Mouse (Mus musculus) splenic B cell, adult 2 months (primary cell): ENCODE measurements at regions not wholly inside any gene's neighbourhood (a gene's known extent, or its start where the extent isn't known, plus 50 kb on each side); places are given as distances from the start of the nearest gene placed in this dataset.
A peak's percentile ranks its signal among the peaks of the same experiment; 100 is the strongest.

ENCODE experiments used
- DNase-seq: peaks from one replicate; pipeline ENCODE4 v3.0.0-alpha.2; 2011; ENCODE audit warnings: low read depth, low spot score
- H3K27me3 ChIP-seq: 2 replicates; pipeline ENCODE4 v1.6.1; 2012; ENCODE audit warnings: mild to moderate bottlenecking, low read length, moderate library complexity, mixed read lengths; ENCODE audit not compliant: control insufficient read depth, poor library complexity, insufficient read depth, severe bottlenecking
- H3K36me3 ChIP-seq: 2 replicates; pipeline ENCODE4 v1.6.1; 2012; ENCODE audit warnings: mild to moderate bottlenecking, low read length, moderate library complexity, mixed read lengths; ENCODE audit not compliant: control insufficient read depth, poor library complexity, insufficient read depth, severe bottlenecking

- Histone ChIP-seq H3K27me3 (no peaks in the 10 kb centered on the region), H3K36me3 (no peaks in the 10 kb centered on the region)
- DNase-seq: no peak
Observed at GRCm38 (mm10) chr10:112863808-112864207, 65.0 kb downstream of the Atxn7l3b start.

DNA sequence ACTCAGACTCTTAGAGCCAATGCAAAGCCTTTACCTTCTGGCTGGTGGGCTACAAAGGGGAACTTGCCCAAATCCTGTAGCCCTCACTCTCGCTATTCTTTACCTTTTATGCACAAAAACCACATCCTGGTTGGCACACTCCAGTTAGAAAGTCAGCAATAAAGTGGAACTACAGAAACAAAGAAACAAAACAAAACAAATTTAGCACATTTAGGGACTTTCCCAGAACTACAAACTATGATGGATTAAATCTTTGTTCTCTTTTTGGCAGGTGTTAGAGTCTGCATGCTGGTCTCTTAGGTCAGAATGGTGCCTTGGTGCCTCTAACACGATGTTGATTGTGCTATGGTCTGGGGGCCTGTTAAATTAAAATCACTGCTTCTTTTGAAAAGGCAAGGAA is 65.4 kb downstream of the Atxn7l3b start:
- DNase-seq: peak; percentile 18
- Histone ChIP-seq H3K36me3 (no peaks in the 10 kb centered on the region), H3K27me3 (no peaks in the 10 kb centered on the region)

- DNase-seq: no peak
- no peaks in the 10 kb centered on the region for H3K36me3 ChIP-seq
- no peaks in the 10 kb centered on the region for H3K27me3 ChIP-seq
Observed at GRCm38 (mm10) chr10:112851997-112852396, 76.8 kb downstream of the Atxn7l3b start.

- DNase-seq: no peak
- Histone ChIP-seq H3K36me3 (no peaks in the 10 kb centered on the region), H3K27me3 (no peaks in the 10 kb centered on the region)
Observed at GRCm38 (mm10) chr10:112846225-112846624, 82.6 kb downstream of the Atxn7l3b start.

DNA sequence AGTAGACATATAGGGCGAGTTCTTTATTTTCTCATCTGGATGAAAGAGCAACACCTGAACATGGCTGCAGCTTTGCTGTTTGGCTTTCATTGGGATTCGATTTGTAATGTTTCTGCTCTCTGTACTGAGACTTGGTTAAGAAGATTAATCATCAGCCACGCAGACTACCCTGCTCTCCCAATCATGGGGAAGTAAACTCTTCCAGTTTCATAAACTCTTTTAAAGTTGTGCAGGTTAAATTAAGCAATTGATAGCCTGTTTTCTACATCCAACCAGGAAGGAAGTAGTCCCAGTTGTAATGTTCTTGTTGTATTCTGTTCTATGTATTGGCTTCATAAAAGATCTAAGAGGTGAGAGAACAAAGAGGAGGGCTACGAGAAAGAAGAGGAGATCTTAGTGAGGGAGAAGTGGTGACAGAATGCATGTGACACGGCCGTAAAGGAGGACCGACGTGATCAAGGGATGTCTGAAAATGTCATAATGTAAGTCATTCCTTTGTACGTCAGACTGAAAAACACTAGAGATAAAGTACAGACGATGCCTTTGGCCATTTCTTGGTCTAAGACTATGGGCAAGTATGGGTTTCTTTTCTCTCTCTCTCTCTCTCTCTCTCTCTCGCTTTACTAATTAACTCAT is 91.3 kb downstream of the Atxn7l3b start:
- no peak for DNase-seq
- Histone ChIP-seq H3K27me3 (no peaks in the 10 kb centered on the region), H3K36me3 (no peaks in the 10 kb centered on the region)

- no peaks in the 10 kb centered on the region for H3K27me3 ChIP-seq
- DNase-seq: no peak
- no peaks in the 10 kb centered on the region for H3K36me3 ChIP-seq
Observed at GRCm38 (mm10) chr10:112835970-112836369, 92.8 kb downstream of the Atxn7l3b start.

GRCm38 (mm10) chr10:112835508-112835907 is 93.3 kb downstream of the Atxn7l3b start:
- no peaks in the 10 kb centered on the region for H3K27me3 ChIP-seq
- no peaks in the 10 kb centered on the region for H3K36me3 ChIP-seq
- no peak for DNase-seq

- no peak for DNase-seq
- H3K36me3 ChIP-seq: no peaks in the 10 kb centered on the region
- H3K27me3 ChIP-seq: no peaks in the 10 kb centered on the region
Observed at GRCm38 (mm10) chr10:112810181-112810580, 118.6 kb downstream of the Atxn7l3b start.

GRCm38 (mm10) chr10:112803557-112803956 is 125.2 kb downstream of the Atxn7l3b start:
- Histone ChIP-seq H3K27me3 (no peaks in the 10 kb centered on the region), H3K36me3 (no peaks in the 10 kb centered on the region)
- DNase-seq: no peak

DNA sequence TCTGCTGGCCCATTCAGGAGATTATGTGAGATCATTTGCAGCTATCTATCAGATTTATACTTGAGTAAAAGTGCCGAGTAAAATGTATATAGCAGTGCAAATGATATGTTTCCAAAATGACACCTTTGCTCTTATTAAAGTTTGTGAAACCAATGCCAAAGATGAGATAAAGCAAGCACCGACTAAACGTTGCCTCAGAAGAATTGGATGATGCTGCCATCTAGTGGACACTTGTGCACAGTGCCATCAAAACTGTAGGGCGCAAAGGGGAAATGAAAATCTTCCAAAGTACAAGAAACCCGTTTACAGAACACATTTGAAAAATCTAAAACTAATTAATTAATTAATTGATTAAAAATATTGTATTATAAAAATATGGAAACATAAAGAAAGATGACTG is 127.2 kb downstream of the Atxn7l3b start:
- Histone ChIP-seq H3K36me3 (no peaks in the 10 kb centered on the region), H3K27me3 (no peaks in the 10 kb centered on the region)
- peak; percentile 51 for DNase-seq

GRCm38 (mm10) chr10:112798603-112799002 is 130.2 kb downstream of the Atxn7l3b start:
- Histone ChIP-seq H3K27me3 (no peaks in the 10 kb centered on the region), H3K36me3 (no peaks in the 10 kb centered on the region)
- no peak for DNase-seq

DNA sequence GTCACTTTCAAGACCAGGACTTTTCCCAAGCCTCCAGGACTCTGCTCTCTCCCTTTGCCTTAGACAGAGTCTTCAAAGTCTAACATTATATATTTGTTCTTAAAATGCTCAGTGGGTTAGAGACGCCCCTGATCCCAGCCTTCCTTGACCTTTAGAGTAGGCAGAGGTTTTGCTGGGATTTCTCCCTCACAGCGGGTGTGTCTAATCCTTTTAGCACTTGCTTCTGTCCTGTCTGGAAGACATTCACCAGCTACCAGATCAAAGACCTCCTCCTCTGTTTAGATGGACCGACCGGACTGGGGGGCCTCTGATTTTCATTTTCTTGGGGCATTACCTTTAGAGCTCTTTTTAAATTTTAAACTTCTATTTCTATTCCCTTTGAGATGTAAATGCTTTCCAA is 130.7 kb downstream of the Atxn7l3b start:
- H3K36me3 ChIP-seq: no peaks in the 10 kb centered on the region
- no peak for DNase-seq
- no peaks in the 10 kb centered on the region for H3K27me3 ChIP-seq

GRCm38 (mm10) chr10:112795938-112796337 is 132.9 kb downstream of the Atxn7l3b start:
- DNase-seq: no peak
- Histone ChIP-seq H3K27me3 (no peaks in the 10 kb centered on the region), H3K36me3 (no peaks in the 10 kb centered on the region)

- Histone ChIP-seq H3K36me3 (no peaks in the 10 kb centered on the region), H3K27me3 (no peaks in the 10 kb centered on the region)
- no peak for DNase-seq
Observed at GRCm38 (mm10) chr10:112795473-112795872, 133.3 kb downstream of the Atxn7l3b start.

DNA sequence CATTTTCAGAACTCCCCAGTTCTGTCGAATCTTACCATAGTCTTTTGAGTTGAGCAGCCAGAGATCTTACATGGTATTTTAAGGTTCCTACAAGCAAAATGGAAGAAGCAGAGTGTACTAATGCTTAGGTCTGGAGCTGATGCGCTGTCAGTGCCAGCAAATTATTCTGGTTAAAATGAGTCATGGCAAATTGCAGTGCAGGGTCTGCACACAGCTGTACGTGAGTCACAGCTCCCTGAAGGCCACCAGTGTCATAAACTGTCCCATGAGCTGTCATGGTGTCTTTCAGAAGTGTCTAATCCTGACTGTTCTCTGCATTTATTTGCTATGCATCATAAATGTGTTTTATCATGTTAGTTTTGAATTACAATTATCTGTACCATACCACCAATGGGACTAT is 140.6 kb downstream of the Atxn7l3b start:
- no peak for DNase-seq
- H3K27me3 ChIP-seq: no peaks in the 10 kb centered on the region
- H3K36me3 ChIP-seq: no peaks in the 10 kb centered on the region

DNA sequence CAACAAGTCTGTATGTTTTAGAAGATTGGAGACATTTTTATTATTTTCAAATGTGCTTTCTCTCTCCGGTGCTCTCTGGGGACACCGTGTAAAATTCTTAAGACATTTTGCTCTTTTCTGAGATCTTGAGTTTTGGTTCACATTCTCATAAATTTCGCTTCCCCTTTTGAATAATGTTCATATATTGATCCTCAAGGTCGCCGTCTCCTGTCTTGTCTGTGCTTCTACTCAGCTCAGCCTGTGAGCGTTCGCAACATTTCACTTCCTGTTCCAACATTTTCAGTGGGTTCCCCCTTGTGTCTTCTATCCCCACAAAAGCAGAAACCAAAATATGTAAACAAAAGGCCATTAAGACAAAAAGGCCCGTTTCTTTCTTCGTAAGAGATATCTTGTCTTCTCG is 154.5 kb downstream of the Atxn7l3b start:
- no peak for DNase-seq
- Histone ChIP-seq H3K27me3 (no peaks in the 10 kb centered on the region), H3K36me3 (no peaks in the 10 kb centered on the region)
